Mouse (Mus musculus) neural tube, embryonic 14.5 days (tissue): ENCODE data around the gene Cmklr1. TPM values are rescaled to one million over a fixed set of nuclear protein-coding genes. Genes with fewer than 3 reads are reported as not detected.

Experiments used
- ATAC-seq: fragments of 200-750 bp; cut with Nextera tagmentation; 2 replicates; pipeline ENCODE4 v1.8.0; 2017; ENCODE audit warnings: low read depth, mild to moderate bottlenecking, moderate TSS enrichment, moderate library complexity
- H3K27ac ChIP-seq: fragments of 300-500 bp; sonication (generic); 2 replicates; pipeline ENCODE4 v1.5.1; 2014; ENCODE audit warnings: low read depth, mild to moderate bottlenecking, control low read depth, low read length, moderate library complexity, mixed read lengths
- H3K27me3 ChIP-seq: fragments of 300-500 bp; sonication (generic); 2 replicates; pipeline ENCODE4 v1.6.1; 2014; ENCODE audit warnings: low read length; ENCODE audit not compliant: control insufficient read depth, insufficient read depth
- H3K36me3 ChIP-seq: fragments of 300-500 bp; sonication (generic); 2 replicates; pipeline ENCODE4 v1.6.1; 2014; ENCODE audit warnings: low read length, mixed read lengths; ENCODE audit not compliant: control insufficient read depth, insufficient read depth
- H3K4me1 ChIP-seq: fragments of 300-500 bp; sonication (generic); 2 replicates; pipeline ENCODE4 v1.6.1; 2014; ENCODE audit warnings: low read length; ENCODE audit not compliant: control insufficient read depth, insufficient read depth
- H3K4me2 ChIP-seq: fragments of 300-500 bp; sonication (generic); 2 replicates; pipeline ENCODE4 v1.6.1; 2014; ENCODE audit warnings: mild to moderate bottlenecking, low read depth, low read length, control low read depth
- H3K4me3 ChIP-seq: fragments of 300-500 bp; sonication (generic); 2 replicates; pipeline ENCODE4 v1.5.1; 2014; ENCODE audit warnings: low read depth, low read length, control low read depth, mixed read lengths
- H3K9ac ChIP-seq: fragments of 300-500 bp; sonication (generic); replicated peaks from 2 replicates; pipeline ENCODE4 v1.6.1; 2014; ENCODE audit warnings: low read depth, mild to moderate bottlenecking, control low read depth, low read length, mixed read lengths
- H3K9me3 ChIP-seq: fragments of 300-500 bp; sonication (generic); 2 replicates; pipeline ENCODE4 v1.6.1; 2016; ENCODE audit warnings: low read length; ENCODE audit not compliant: control insufficient read depth
- WGBS: fragments of 180-500 bp; shearing (Covaris S2); extraction: QIAGEN DNeasy Blood & Tissue Kit; methylation state at CpG from one replicate; pipeline ENCODE4 v1.1.7; 2014; 5-methylcytosine and 5-hydroxymethylcytosine counted together
- polyA plus RNA-seq: library from polyadenylated mRNA; unstranded; fragments of >200 nt; fragmentation: Nextera tagmentation; extraction: Ambion mirVana; gene quantifications from 2 replicates; pipeline ENCODE4 v1.2.1, GENCODE M21; 2014

Cmklr1 gene
- polyA plus RNA-seq, 1 experiment from 2014 or later = 0.80 TPM

DNA sequence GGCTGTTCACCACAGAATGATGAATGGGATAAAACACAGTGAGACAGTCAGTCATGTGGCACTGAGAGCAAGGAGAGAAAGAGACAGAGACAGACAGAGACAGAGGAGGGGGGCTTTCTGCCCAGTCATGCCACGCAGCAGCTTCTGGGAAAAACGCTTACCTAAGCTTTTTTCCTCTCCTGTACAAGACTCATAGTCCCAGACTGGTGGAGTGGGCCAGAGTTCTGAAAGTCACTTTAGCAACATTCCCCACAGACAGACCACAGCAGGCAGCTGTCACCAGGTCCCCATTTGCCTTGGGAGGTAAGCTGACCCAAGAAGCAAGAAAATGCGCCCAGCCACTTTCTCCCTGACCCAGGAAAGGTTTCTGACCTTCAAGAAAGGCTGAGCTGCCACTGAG lies 32.2 kb upstream of the Cmklr1 start:
- no peaks in the 10 kb centered on the region for H3K27me3 ChIP-seq
- no peaks in the 10 kb centered on the region for H3K36me3 ChIP-seq
- ATAC-seq = no peak
- no peak overlapping the region for H3K4me3 ChIP-seq
- no peak overlapping the region for H3K9ac ChIP-seq
- no peaks in the 10 kb centered on the region for H3K4me1 ChIP-seq
- H3K4me2 ChIP-seq = no peak overlapping the region
- no peak overlapping the region for H3K27ac ChIP-seq
- no peaks in the 10 kb centered on the region for H3K9me3 ChIP-seq
- WGBS = 83% methylated on average over 3 of the region's 3 CpGs

DNA sequence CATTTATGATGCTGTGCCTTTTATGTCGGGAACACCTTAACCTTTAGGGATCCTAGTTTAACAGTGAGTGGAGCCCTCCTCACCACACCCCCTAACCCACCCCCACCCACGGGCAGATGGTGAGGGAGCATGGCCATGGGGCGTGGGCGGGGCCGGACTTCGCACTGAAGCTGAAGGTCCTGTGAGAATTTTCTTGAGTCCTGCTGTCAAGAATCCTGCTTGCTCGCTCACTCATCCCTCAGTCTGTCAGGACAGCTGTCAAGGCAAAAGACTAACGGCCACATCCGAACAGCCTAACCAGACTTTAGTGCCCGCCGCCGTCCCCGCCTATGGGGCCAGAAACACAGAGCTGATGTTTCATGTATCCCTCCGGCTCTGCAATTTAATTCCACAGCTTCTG lies 31.0 kb upstream of the Cmklr1 start:
- Histone ChIP-seq H3K4me2 (no peak overlapping the region), H3K9ac (no peak overlapping the region), H3K4me3 (no peak overlapping the region), H3K4me1 (no peaks in the 10 kb centered on the region), H3K36me3 (no peaks in the 10 kb centered on the region), H3K9me3 (no peaks in the 10 kb centered on the region), H3K27ac (no peak overlapping the region), H3K27me3 (no peaks in the 10 kb centered on the region)
- ATAC-seq = no peak
- WGBS = 59% methylated on average over 14 of the region's 14 CpGs

GRCm38 (mm10) chr5:113679509-113679908 lies 29.3 kb upstream of the Cmklr1 start:
- Histone ChIP-seq H3K4me2 (no peak overlapping the region), H3K9me3 (no peaks in the 10 kb centered on the region)
- 91% methylated on average over 4 of the region's 4 CpGs for WGBS

GRCm38 (mm10) chr5:113678743-113679452 lies 28.7 kb upstream of the Cmklr1 start:
- no peak for ATAC-seq
- no peaks in the 10 kb centered on the region for H3K27me3 ChIP-seq
- H3K4me3 ChIP-seq = no peak overlapping the region
- no peaks in the 10 kb centered on the region for H3K36me3 ChIP-seq
- no peak overlapping the region for H3K27ac ChIP-seq
- H3K9me3 ChIP-seq = no peaks in the 10 kb centered on the region
- 59% methylated on average over 10 of the region's 10 CpGs for WGBS
- no peaks in the 10 kb centered on the region for H3K4me1 ChIP-seq
- no peak overlapping the region for H3K4me2 ChIP-seq
- H3K9ac ChIP-seq = no peak overlapping the region

More at GRCm38 (mm10) chr5:113679509-113679908, 29.3 kb upstream of the Cmklr1 start:
- H3K36me3 ChIP-seq = no peaks in the 10 kb centered on the region
- no peaks in the 10 kb centered on the region for H3K4me1 ChIP-seq
- no peak overlapping the region for H3K4me3 ChIP-seq
- no peak for ATAC-seq
- no peak overlapping the region for H3K9ac ChIP-seq
- no peak overlapping the region for H3K27ac ChIP-seq
- no peaks in the 10 kb centered on the region for H3K27me3 ChIP-seq

DNA sequence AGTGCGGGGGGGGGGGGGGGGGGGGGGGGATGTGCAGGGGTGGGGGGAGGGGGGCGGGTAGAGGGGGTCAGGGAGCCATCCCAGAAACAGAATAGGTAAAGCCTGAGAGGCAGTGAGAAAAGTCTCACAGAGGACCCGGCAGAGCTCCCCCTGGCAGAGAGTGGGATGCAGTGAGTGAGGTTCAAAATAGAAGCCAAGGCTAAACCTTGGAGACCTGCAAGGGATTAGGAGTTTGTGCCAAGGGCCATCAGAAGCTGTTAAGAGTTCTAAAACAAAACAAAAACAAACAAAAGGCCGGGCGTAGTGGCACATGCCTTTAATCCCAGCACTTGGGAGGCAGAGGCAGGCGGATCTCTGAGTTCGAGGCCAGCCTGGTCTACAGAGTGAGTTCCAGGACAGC lies 27.3 kb upstream of the Cmklr1 start:
- Histone ChIP-seq H3K4me3 (no peak overlapping the region), H3K27ac (no peak overlapping the region), H3K27me3 (no peaks in the 10 kb centered on the region), H3K9ac (no peak overlapping the region), H3K36me3 (no peaks in the 10 kb centered on the region), H3K4me1 (no peaks in the 10 kb centered on the region), H3K9me3 (no peaks in the 10 kb centered on the region), H3K4me2 (no peak overlapping the region)
- WGBS = 92% methylated on average over 5 of the region's 7 CpGs
- no peak for ATAC-seq

DNA sequence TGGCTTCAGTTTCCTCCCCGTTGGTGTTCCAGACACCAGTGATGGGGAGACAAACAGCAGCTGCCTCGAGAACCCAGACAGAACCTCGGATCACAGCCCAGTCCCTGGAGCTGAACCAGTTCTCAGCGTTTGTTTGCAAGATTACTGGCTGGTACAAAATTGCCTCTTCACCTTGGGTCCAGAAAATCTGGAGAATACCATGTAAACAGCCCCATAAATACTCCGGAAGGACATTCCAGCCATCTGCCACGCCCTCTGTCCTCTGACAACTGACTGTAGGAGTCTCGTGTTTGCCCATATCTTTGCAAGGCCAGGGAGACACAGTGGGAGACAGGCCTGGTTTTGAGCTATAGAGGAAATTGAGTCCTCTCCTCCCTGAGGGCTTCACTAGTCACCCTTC lies 24.6 kb upstream of the Cmklr1 start:
- H3K9me3 ChIP-seq = no peaks in the 10 kb centered on the region
- H3K36me3 ChIP-seq = no peaks in the 10 kb centered on the region
- ATAC-seq = no peak
- H3K4me2 ChIP-seq = no peak overlapping the region
- H3K27ac ChIP-seq = no peak overlapping the region
- no peaks in the 10 kb centered on the region for H3K4me1 ChIP-seq
- no peak overlapping the region for H3K9ac ChIP-seq
- WGBS = 66% methylated on average over 7 of the region's 7 CpGs
- no peaks in the 10 kb centered on the region for H3K27me3 ChIP-seq
- H3K4me3 ChIP-seq = no peak overlapping the region

DNA sequence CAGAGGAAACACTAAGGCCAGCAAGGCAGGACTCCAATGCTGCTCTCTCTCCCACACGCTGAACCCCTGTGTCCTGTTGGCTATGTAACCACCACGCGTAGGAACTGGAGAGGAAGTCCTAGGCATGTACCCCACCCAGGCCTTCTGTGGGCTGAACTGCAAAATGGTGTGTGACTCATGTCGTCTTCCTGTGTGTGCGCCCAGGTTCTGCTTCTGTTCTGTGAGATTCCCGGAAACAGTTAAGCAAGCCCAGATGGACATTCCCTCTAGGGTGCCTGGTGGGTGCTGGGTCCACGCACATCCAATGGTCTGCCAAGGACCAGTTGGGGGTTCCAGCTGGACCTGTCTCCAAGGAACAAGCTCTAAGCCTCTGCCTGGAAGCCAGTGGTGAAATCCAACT lies 22.2 kb upstream of the Cmklr1 start:
- H3K9ac ChIP-seq = no peak overlapping the region
- no peaks in the 10 kb centered on the region for H3K9me3 ChIP-seq
- no peak overlapping the region for H3K4me3 ChIP-seq
- no peaks in the 10 kb centered on the region for H3K36me3 ChIP-seq
- no peaks in the 10 kb centered on the region for H3K27me3 ChIP-seq
- no peak overlapping the region for H3K4me2 ChIP-seq
- 91% methylated on average over 7 of the region's 7 CpGs for WGBS
- H3K4me1 ChIP-seq = no peaks in the 10 kb centered on the region
- ATAC-seq = no peak
- no peak overlapping the region for H3K27ac ChIP-seq

GRCm38 (mm10) chr5:113670597-113670996 lies 20.4 kb upstream of the Cmklr1 start:
- Histone ChIP-seq H3K4me2 (no peak overlapping the region), H3K9ac (no peak overlapping the region), H3K27me3 (no peaks in the 10 kb centered on the region), H3K27ac (no peak overlapping the region), H3K4me3 (no peak overlapping the region), H3K36me3 (no peaks in the 10 kb centered on the region), H3K9me3 (no peaks in the 10 kb centered on the region), H3K4me1 (no peaks in the 10 kb centered on the region)
- WGBS = 77% methylated on average over 6 of the region's 6 CpGs
- ATAC-seq = no peak

DNA sequence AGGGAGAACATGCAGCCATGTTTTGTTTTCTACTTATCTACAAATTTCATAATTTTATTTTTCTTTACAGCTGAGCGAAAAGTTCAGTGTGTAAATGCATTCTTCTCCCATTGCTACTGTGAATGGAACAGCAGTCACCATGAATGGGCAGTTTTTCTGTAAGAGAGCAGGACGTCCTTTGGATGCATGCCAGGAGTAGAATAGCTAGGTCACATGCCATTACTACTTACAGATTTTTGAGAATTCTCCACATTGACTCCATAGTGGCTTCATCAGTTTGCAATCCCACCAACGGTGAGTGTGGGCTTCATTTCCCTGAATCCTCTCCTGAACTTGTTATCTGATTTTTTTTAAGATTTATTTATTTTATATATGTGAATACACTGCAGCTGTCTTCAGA lies 19.9 kb upstream of the Cmklr1 start:
- 67% methylated on average over 3 of the region's 3 CpGs for WGBS
- Histone ChIP-seq H3K4me3 (no peak overlapping the region), H3K36me3 (no peaks in the 10 kb centered on the region), H3K27me3 (no peaks in the 10 kb centered on the region), H3K4me1 (no peaks in the 10 kb centered on the region), H3K9ac (no peak overlapping the region), H3K27ac (no peak overlapping the region), H3K4me2 (no peak overlapping the region), H3K9me3 (no peaks in the 10 kb centered on the region)
- ATAC-seq = no peak
